Mouse (Mus musculus): ENCODE measurements around the gene Ralgapa2. TPM values are rescaled to one million over a fixed set of nuclear protein-coding genes. Genes with fewer than 3 reads are reported as not detected.
A peak's percentile ranks its signal among the peaks of the same experiment; 100 is the strongest.

Ralgapa2 gene
- total and polyA plus RNA-seq, 3 experiments = 14.5 to 41.3 (median 36.7) TPM

- TF ChIP-seq POLR2A (IDR thresholded peaks at IDR 0.05; ENCODE audit: insufficient read depth, low read depth, low read length) = no peak
- TF ChIP-seq EP300 (IDR thresholded peaks at IDR 0.05; ENCODE audit: insufficient read depth, low read depth, low read length) = 0 out of 2 replicates have a peak, but pooled peaks have one; percentile 46
- WGBS = 43% methylated on average over 10 of the region's 10 CpGs
- intact Hi-C loops (cut with DNase I) = loop anchor here (10.0 kb wide), 1 partner anchor 304 kb away; no protein-coding TSS in a partner anchor
- DNase-seq = peak; percentile 32 to 68
- H3K27me3 ChIP-seq (ENCODE audit: control insufficient read depth, insufficient read depth, low read length) = no peaks in the 10 kb centered on the region
- H3K79me2 ChIP-seq (replicated peaks; ENCODE audit: control insufficient read depth, insufficient read depth, low read length) = no peaks in the 10 kb centered on the region
- no peak overlapping the region for H3K4me3 ChIP-seq
- H3K27ac ChIP-seq = no peak overlapping the region
- H3K9ac ChIP-seq (ENCODE audit: low read depth, low read length) = no peak overlapping the region
- peaks cover 2% of the 10 kb centered on the region; the same call in 1 of the 2 replicates for H3K36me3 ChIP-seq (ENCODE audit: control insufficient read depth, insufficient read depth, low read length)
- H3K4me1 ChIP-seq (ENCODE audit: control insufficient read depth, insufficient read depth, low read length) = 0 out of 2 replicates have a peak, but pooled peaks cover 1% of the 10 kb centered on the region
Observed at GRCm38 (mm10) chr2:146258736-146259469, 253.2 kb downstream of the Ralgapa2 start.

GRCm38 (mm10) chr2:146257609-146258008 is 254.5 kb downstream of the Ralgapa2 start:
- Histone ChIP-seq H3K27me3 (ENCODE audit: control insufficient read depth, insufficient read depth, low read length) (no peaks in the 10 kb centered on the region), H3K36me3 (ENCODE audit: control insufficient read depth, insufficient read depth, low read length) (0 out of 2 replicates have a peak, but pooled peaks cover 2% of the 10 kb centered on the region), H3K27ac (no peak overlapping the region), H3K79me2 (replicated peaks; ENCODE audit: control insufficient read depth, insufficient read depth, low read length) (no peaks in the 10 kb centered on the region), H3K9ac (ENCODE audit: low read depth, low read length) (no peak overlapping the region), H3K4me3 (no peak overlapping the region), H3K4me1 (ENCODE audit: control insufficient read depth, insufficient read depth, low read length) (0 out of 2 replicates have a peak, but pooled peaks cover 1% of the 10 kb centered on the region)
- TF ChIP-seq CTCF (IDR thresholded peaks at IDR 0.05) = no peak
- TF ChIP-seq EP300 (IDR thresholded peaks at IDR 0.05; ENCODE audit: insufficient read depth, low read depth, low read length) = no peak
- no peak for TF ChIP-seq POLR2A (IDR thresholded peaks at IDR 0.05; ENCODE audit: insufficient read depth, low read depth, low read length)
- intact Hi-C loops (cut with DNase I) = loop anchor here (10.0 kb wide), 1 partner anchor 303 kb away; no protein-coding TSS in a partner anchor
- WGBS = 90% methylated on average over 3 of the region's 3 CpGs
- no peak for DNase-seq

- Histone ChIP-seq H3K79me2 (replicated peaks; ENCODE audit: control insufficient read depth, insufficient read depth, low read length) (no peaks in the 10 kb centered on the region), H3K27me3 (ENCODE audit: control insufficient read depth, insufficient read depth, low read length) (no peaks in the 10 kb centered on the region), H3K36me3 (ENCODE audit: control insufficient read depth, insufficient read depth, low read length) (0 out of 2 replicates have a peak, but pooled peaks cover 2% of the 10 kb centered on the region), H3K4me3 (no peak overlapping the region), H3K4me1 (ENCODE audit: control insufficient read depth, insufficient read depth, low read length) (0 out of 2 replicates have a peak, but pooled peaks cover 1% of the 10 kb centered on the region), H3K27ac (no peak overlapping the region), H3K9ac (ENCODE audit: low read depth, low read length) (no peak overlapping the region)
- 39% methylated on average over 3 of the region's 3 CpGs for WGBS
- DNase-seq = no peak
- TF ChIP-seq POLR2A (IDR thresholded peaks at IDR 0.05; ENCODE audit: insufficient read depth, low read depth, low read length) = no peak
- TF ChIP-seq CTCF (IDR thresholded peaks at IDR 0.05) = no peak
- TF ChIP-seq EP300 (IDR thresholded peaks at IDR 0.05; ENCODE audit: insufficient read depth, low read depth, low read length) = no peak
- intact Hi-C loops (cut with DNase I) = loop anchor here (10.0 kb wide), 1 partner anchor 302 kb away; no protein-coding TSS in a partner anchor
Observed at GRCm38 (mm10) chr2:146257037-146257436, 255.1 kb downstream of the Ralgapa2 start.

GRCm38 (mm10) chr2:146256321-146256875 is 255.7 kb downstream of the Ralgapa2 start:
- 63% methylated on average over 3 of the region's 3 CpGs for WGBS
- Histone ChIP-seq H3K79me2 (replicated peaks; ENCODE audit: control insufficient read depth, insufficient read depth, low read length) (no peaks in the 10 kb centered on the region), H3K27me3 (ENCODE audit: control insufficient read depth, insufficient read depth, low read length) (no peaks in the 10 kb centered on the region), H3K36me3 (ENCODE audit: control insufficient read depth, insufficient read depth, low read length) (0 out of 2 replicates have a peak, but pooled peaks cover 2% of the 10 kb centered on the region), H3K4me1 (ENCODE audit: control insufficient read depth, insufficient read depth, low read length) (0 out of 2 replicates have a peak, but pooled peaks cover 1% of the 10 kb centered on the region), H3K27ac (no peak overlapping the region), H3K9ac (ENCODE audit: low read depth, low read length) (no peak overlapping the region), H3K4me3 (no peak overlapping the region)
- intact Hi-C loops (cut with DNase I) = loop anchor here (10.0 kb wide), 1 partner anchor 302 kb away; no protein-coding TSS in a partner anchor
- no peak for DNase-seq
- no peak for TF ChIP-seq POLR2A (IDR thresholded peaks at IDR 0.05; ENCODE audit: insufficient read depth, low read depth, low read length)
- TF ChIP-seq CTCF (IDR thresholded peaks at IDR 0.05) = peak; percentile 55

- intact Hi-C loops (cut with DNase I) = loop anchor here (10.0 kb wide), 1 partner anchor 301 kb away; no protein-coding TSS in a partner anchor
- no peak overlapping the region for H3K9ac ChIP-seq (ENCODE audit: low read depth, low read length)
- DNase-seq = no peak
Observed at GRCm38 (mm10) chr2:146255636-146256035, 256.5 kb downstream of the Ralgapa2 start.

More at GRCm38 (mm10) chr2:146255636-146256035, 256.5 kb downstream of the Ralgapa2 start:
- Histone ChIP-seq H3K27ac (no peak overlapping the region), H3K4me3 (no peak overlapping the region), H3K27me3 (ENCODE audit: control insufficient read depth, insufficient read depth, low read length) (no peaks in the 10 kb centered on the region), H3K36me3 (ENCODE audit: control insufficient read depth, insufficient read depth, low read length) (0 out of 2 replicates have a peak, but pooled peaks cover 2% of the 10 kb centered on the region), H3K4me1 (ENCODE audit: control insufficient read depth, insufficient read depth, low read length) (0 out of 2 replicates have a peak, but pooled peaks cover 1% of the 10 kb centered on the region), H3K79me2 (replicated peaks; ENCODE audit: control insufficient read depth, insufficient read depth, low read length) (no peaks in the 10 kb centered on the region)
- TF ChIP-seq EP300 (IDR thresholded peaks at IDR 0.05; ENCODE audit: insufficient read depth, low read depth, low read length) = no peak
- TF ChIP-seq CTCF (IDR thresholded peaks at IDR 0.05) = no peak
- TF ChIP-seq POLR2A (IDR thresholded peaks at IDR 0.05; ENCODE audit: insufficient read depth, low read depth, low read length) = no peak
